9 mouse cellular contexts compared by ENCODE assay signal in genomic region chr9:47589832-47590231, GRCm38 (mm10). TPM values are rescaled to one million over a fixed set of nuclear protein-coding genes. Genes with fewer than 3 reads are reported as not detected.
DNase-seq lines count a peak whose midpoint lies in the region; ATAC-seq and TF ChIP-seq lines count a peak whose summit lies in the region.
"Had no signal": no experiment of that assay in that cellular context is flagged by ENCODE, and none has a peak within 500 bp of the region (broad histone marks: within the 10 kb centered on the region; RNA-seq: fewer than 3 reads in every experiment).

No protein-coding gene starts in this region.

- no peaks in the 10 kb centered on the region for H3K27me3 ChIP-seq in MEL (ENCODE audit: control insufficient read depth in 1 of 2, insufficient read depth in 2 of 2, low read length in 2 of 2)
- no peaks in the 10 kb centered on the region for H3K27me3 ChIP-seq in midbrain, embryonic 14.5 days (ENCODE audit: control insufficient read depth, insufficient read depth, low read length)

- peak overlapping the region; percentile 67 for H3K27ac ChIP-seq in MEL (ENCODE audit: control insufficient read depth, low read depth, low read length)
- H3K27ac ChIP-seq in midbrain, embryonic 14.5 days (replicated peaks; ENCODE audit: low read depth, low read length) = no peak overlapping the region

- TF ChIP-seq EP300 in MEL (IDR thresholded peaks at IDR 0.05; ENCODE audit: low read depth in 1 of 2, low read length in 2 of 2) = peak; percentile 85 to 89

- DNase-seq in cerebellum, postnatal 10 days = peak; percentile 36 to 38
- no peak for DNase-seq in cerebellum, adult 8-10 months
- peak; percentile 95 for DNase-seq in MEL (ENCODE audit: low read depth, low spot score)
- peak; percentile 28 for DNase-seq in heart, adult 8-10 months (ENCODE audit: low spot score)
- DNase-seq in lung, postnatal 10 days = peak; percentile 82
- no peak for DNase-seq in midbrain, embryonic 14.5 days
- no peak for DNase-seq in yolk sac, embryonic 10.5 days (ENCODE audit: low spot score)
- DNase-seq: right cerebral cortex, postnatal 4 days had no signal

- no peak for TF ChIP-seq CTCF in MEL (IDR thresholded peaks at IDR 0.05 in 2 of 3, conservative IDR thresholded peaks at IDR 0.05 in 1 of 3; ENCODE audit: control insufficient read depth in 1 of 3, insufficient read depth in 1 of 3, low read depth in 2 of 3, low read length in 3 of 3, poor library complexity in 1 of 3, severe bottlenecking in 1 of 3)

- H3K4me1 ChIP-seq in MEL (ENCODE audit: control insufficient read depth in 1 of 2, insufficient read depth in 2 of 2, low read length in 2 of 2) = peaks cover 3 to 12% of the 10 kb centered on the region in 2 experiments; a peak in 3 of 4 replicates
- H3K4me1 ChIP-seq in midbrain, embryonic 14.5 days (ENCODE audit: control insufficient read depth, insufficient read depth, low read length) = peaks cover 23% of the 10 kb centered on the region

- no peak overlapping the region for H3K4me3 ChIP-seq in MEL (ENCODE audit: control insufficient read depth in 1 of 2, insufficient read depth in 1 of 2, low read depth in 2 of 2, low read length in 2 of 2)
- no peak overlapping the region for H3K4me3 ChIP-seq in midbrain, embryonic 14.5 days (replicated peaks; ENCODE audit: low read depth, low read length)

- no peak for ATAC-seq in granulocyte monocyte progenitor cell, adult 5-6 weeks (replicated peaks; ENCODE audit: poor library complexity, severe bottlenecking)
- no peak for ATAC-seq in midbrain, embryonic 14.5 days (ENCODE audit: low FRiP score, low TSS enrichment)

- 79% methylated on average over 5 of the region's 5 CpGs for WGBS in midbrain, embryonic 14.5 days

- H3K4me2 ChIP-seq in midbrain, embryonic 14.5 days (ENCODE audit: low read length) = no peak overlapping the region

- no peaks in the 10 kb centered on the region for H3K9me3 ChIP-seq in MEL (replicated peaks; ENCODE audit: insufficient read depth, low read length)
- no peaks in the 10 kb centered on the region for H3K9me3 ChIP-seq in midbrain, embryonic 14.5 days (ENCODE audit: control insufficient read depth, low read length)

- H3K9ac ChIP-seq in MEL (ENCODE audit: control insufficient read depth, low read depth, low read length, poor library complexity, severe bottlenecking) = no peak overlapping the region
- H3K9ac ChIP-seq in midbrain, embryonic 14.5 days (replicated peaks; ENCODE audit: low read length) = no peak overlapping the region

- peaks cover 0 to 8% of the 10 kb centered on the region in 2 experiments; a peak in 2 of 4 replicates for H3K36me3 ChIP-seq in MEL (ENCODE audit: control insufficient read depth in 1 of 2, insufficient read depth in 2 of 2, low read length in 2 of 2)
- no peaks in the 10 kb centered on the region for H3K36me3 ChIP-seq in midbrain, embryonic 14.5 days (ENCODE audit: control insufficient read depth, insufficient read depth, low read length)

- TF ChIP-seq RAD21 in MEL (IDR thresholded peaks at IDR 0.05; ENCODE audit: low read depth, low read length) = no peak; the same call in 1 of the 2 replicates

- TF ChIP-seq POLR2A in MEL (IDR thresholded peaks at IDR 0.05; ENCODE audit: control insufficient read depth in 1 of 2, insufficient read depth in 1 of 2, low read depth in 1 of 2, low read length in 2 of 2, poor library complexity in 1 of 2) = no peak

- no peaks in the 10 kb centered on the region for H3K79me2 ChIP-seq in MEL (ENCODE audit: control insufficient read depth, insufficient read depth, low read length, poor library complexity)

TF ChIP-seq in MEL, 35 proteins besides CTCF, POLR2A, EP300 and RAD21:
- peak; percentile 54; the same call in 1 of the 2 replicates for TF ChIP-seq TCF12 (IDR thresholded peaks at IDR 0.05; ENCODE audit: low read depth, low read length)
- TF ChIP-seq HCFC1 (IDR thresholded peaks at IDR 0.05; ENCODE audit: low read depth, low read length) = 0 out of 2 replicates have a peak, but pooled peaks have one; percentile 26
- TF ChIP-seq MXI1 (IDR thresholded peaks at IDR 0.05; ENCODE audit: low read depth, low read length) = no peak; the same call in 1 of the 2 replicates
- no peak for TF ChIP-seq NRF1 (IDR thresholded peaks at IDR 0.05; ENCODE audit: insufficient read depth, low read depth, low read length, poor library complexity, severe bottlenecking)
- no peak for TF ChIP-seq NELFE (IDR thresholded peaks at IDR 0.05; ENCODE audit: low read depth, low read length)
- TF ChIP-seq JUND (IDR thresholded peaks at IDR 0.05; ENCODE audit: low read depth, low read length) = peak; percentile 77; the same call in 1 of the 2 replicates
- TF ChIP-seq SIN3A (IDR thresholded peaks at IDR 0.05; ENCODE audit: low read length) = peak; percentile 58
- TF ChIP-seq TAL1 (IDR thresholded peaks at IDR 0.05; ENCODE audit: low read length) = peak; percentile 47
- TF ChIP-seq POLR2AphosphoS2 (IDR thresholded peaks at IDR 0.05; ENCODE audit: low read length) = no peak
- TF ChIP-seq CHD1 (IDR thresholded peaks at IDR 0.05; ENCODE audit: low read depth, low read length) = no peak
- TF ChIP-seq MEF2A (IDR thresholded peaks at IDR 0.05; ENCODE audit: extremely low read depth, insufficient replicate concordance, low read depth, low read length, poor library complexity, severe bottlenecking) = no peak
- peak; percentile 77 for TF ChIP-seq ETS1 (IDR thresholded peaks at IDR 0.05; ENCODE audit: low read depth, low read length)
- no peak for TF ChIP-seq USF1 (IDR thresholded peaks at IDR 0.05; ENCODE audit: low read depth, low read length)
- no peak for TF ChIP-seq ZNF384 (IDR thresholded peaks at IDR 0.05; ENCODE audit: low read depth, low read length)
- peak; percentile 81 for TF ChIP-seq GATA1 (IDR thresholded peaks at IDR 0.05; ENCODE audit: low read depth, low read length)
- TF ChIP-seq RCOR1 (IDR thresholded peaks at IDR 0.05; ENCODE audit: low read depth, low read length) = peak; percentile 61; the same call in 1 of the 2 replicates

RNA-seq across cellular contexts. Expression of gene Cadm1, which starts 59.9 kb away (rescaled TPM):
- 0.16 and 0.31 TPM in 2 replicates for total RNA-seq in MEL (2012; rRNA removed)
- polyA plus RNA-seq in MEL (2012; ENCODE audit: insufficient read depth in 1 of 2, insufficient read length in 2 of 2, low read depth in 1 of 2, low replicate concordance in 2 of 2, missing spikeins in 1 of 2) = under 1 TPM in 1 of 2 experiments, not detected in 1; 0.14 TPM
- 1 to 10 TPM; 1.7 to 2.3 (median 2.1) TPM for total RNA-seq in heart, adult 8-10 months (2022)
- not detected in 2 replicates for total RNA-seq in granulocyte monocyte progenitor cell, adult 5-6 weeks (2014; fragmentation: Nextera tagmentation)
- total RNA-seq in granulocyte monocyte progenitor cell, adult 5-6 weeks (2017) = not detected in 2 replicates
- 200 and 204 TPM in 2 replicates for polyA plus RNA-seq in midbrain, embryonic 14.5 days (2014; fragmentation: Nextera tagmentation; extraction: Ambion mirVana)

Comparison
In these comparisons a context has a peak if more than half of its experiments do, and no peak if none do; other contexts are left out.
1. DNase-seq: peak in cerebellum, postnatal 10 days (2 of 2), MEL (single experiment), heart, adult 8-10 months (single experiment) and lung, postnatal 10 days (single experiment); none in cerebellum, adult 8-10 months (single experiment), midbrain, embryonic 14.5 days (single experiment) and yolk sac, embryonic 10.5 days (single experiment).